Mouse (Mus musculus) testis, adult 10 weeks (tissue): ENCODE measurements around the gene Tvp23b. TPM values are rescaled to one million over a fixed set of nuclear protein-coding genes. Genes with fewer than 3 reads are reported as not detected.

ENCODE experiments used
- polyA plus RNA-seq: library from polyadenylated mRNA; stranded (reverse); fragments of 350-450 nt; fragmentation: Illumina TruSeq; extraction: RNeasy Lipid Tissue Mini Kit (QIAGEN cat#74804); gene quantifications from one replicate; pipeline ENCODE4 v1.2.3, GENCODE M21; 2014; ENCODE audit warnings: low read depth, low replicate concordance

Gene Tvp23b
- polyA plus RNA-seq, result 43.3 TPM

DNA sequence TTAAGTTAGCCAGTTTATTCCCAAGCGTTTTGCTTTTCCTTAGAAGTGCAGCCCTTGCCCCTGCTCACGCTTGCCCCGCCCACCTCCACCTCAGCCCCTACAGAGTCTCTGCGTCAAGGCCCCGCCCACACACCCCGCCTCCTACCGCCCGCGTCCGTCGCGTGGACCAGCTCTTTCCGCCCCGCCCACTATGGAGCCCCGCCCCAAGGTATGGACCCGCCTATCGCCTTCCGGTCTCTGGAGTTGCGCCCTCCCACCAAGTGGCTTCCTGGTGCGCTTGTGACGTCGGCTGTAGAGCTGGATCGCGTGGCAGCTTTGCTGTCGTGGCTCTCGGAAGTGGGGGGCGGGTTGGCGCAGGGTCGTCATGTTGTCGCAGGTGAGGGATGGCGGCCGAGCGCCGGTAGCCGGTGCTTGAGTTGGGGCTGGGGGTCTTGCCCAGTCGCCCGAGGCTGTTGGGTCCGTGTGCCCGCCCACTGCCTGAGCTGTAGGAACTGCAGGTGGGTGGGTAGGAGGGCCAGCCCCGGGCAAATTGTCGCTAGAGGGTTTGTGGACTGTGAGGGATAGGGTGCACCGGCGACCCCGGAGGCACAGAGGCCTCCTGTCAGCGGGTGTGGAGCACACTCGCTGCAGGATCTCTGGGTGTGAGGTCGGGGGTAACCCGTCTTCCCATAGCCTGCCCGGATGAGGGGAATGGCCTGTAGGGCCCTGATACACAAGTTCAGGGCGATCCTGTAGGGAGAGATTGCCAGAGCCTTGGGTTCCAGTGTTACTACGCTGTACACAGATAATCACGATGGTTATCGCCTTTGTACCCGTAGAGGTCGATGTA lies at the start of gene Tvp23b:
Gene Tvp23b, plus strand, starts transcription at position 236 of the 829 bp plus-strand sequence.

DNA sequence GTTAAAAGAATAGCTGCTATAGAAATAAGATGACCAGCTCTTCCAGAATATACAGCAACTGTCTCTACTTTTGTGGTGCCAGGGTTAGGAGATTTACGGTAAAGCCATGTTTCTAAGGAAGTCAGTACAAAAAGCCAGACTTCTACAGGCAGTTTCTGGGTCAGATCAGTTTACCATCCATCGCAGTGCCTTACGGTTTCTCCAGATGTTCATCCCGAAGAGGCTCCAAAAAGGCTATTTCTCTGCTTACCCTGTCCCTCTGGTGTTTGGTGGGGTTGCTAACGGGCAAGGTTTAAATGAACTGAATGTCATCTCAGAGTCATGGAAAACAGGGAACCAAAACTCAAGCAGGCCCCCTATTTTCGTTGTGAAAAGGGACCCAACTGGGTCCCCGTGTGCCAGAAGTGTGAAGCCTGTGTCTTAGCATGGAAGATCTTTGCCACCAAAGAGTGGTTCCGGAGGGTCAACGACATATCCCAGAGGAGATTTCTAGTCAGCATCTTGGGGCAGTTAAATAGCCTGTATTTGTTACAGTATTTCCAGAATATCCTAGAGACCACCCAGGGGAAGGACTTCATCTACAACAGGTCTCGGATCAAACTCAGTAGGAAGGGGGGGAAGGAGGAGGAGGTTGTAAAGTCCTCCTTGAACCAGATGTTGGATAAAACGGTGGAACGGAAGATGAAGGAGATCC lies 32.1 kb upstream of the Tvp23b start, which contains the start of gene Fbxw10:
Gene Fbxw10, plus strand, starts transcription at position 109 of the 694 bp plus-strand sequence.

DNA sequence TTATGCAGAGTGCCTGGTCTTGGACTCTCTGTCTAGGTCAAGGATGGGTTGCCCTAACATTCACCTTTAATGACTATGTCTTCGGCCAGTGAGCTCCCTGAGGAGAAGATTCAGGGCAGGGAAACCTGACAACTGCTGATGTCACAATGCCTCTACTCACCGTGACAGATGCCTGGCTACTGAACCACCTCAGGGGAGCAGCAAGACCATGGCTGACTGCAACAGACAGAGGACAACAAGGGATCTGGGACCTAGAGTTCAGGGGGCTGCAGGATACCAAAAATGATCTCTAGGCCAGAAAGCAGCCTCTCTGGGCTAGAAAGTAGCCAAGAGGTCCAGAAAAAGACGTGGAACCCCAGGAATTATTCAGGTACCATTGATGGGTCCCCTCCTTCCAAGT lies 71.8 kb downstream of the Tvp23b start, which contains the start of gene Cdrt4:
Gene Cdrt4, plus strand, starts transcription at position 182 of the 400 bp plus-strand sequence.

Other genes with a start within 250 kb of the Tvp23b start
- gene Lrrc75a, start 230.9 kb upstream of the Tvp23b start, polyA plus RNA-seq, result 7.3 TPM
- gene Mmgt2, start 230.8 kb upstream of the Tvp23b start, polyA plus RNA-seq, result 2.9 TPM
- gene Zfp287, start 147.6 kb upstream of the Tvp23b start, polyA plus RNA-seq, result 6.9 TPM
- gene Gm10428, start 126.4 kb upstream of the Tvp23b start, polyA plus RNA-seq, result not detected
- 44.9 TPM for gene Zfp286, start 90.0 kb upstream of the Tvp23b start, polyA plus RNA-seq
- gene Trim16, start 59.2 kb upstream of the Tvp23b start, polyA plus RNA-seq, result 0.08 TPM
- gene Fbxw10, start 32.4 kb upstream of the Tvp23b start, polyA plus RNA-seq, result 212 TPM
- gene Cdrt4, start 71.7 kb downstream of the Tvp23b start, polyA plus RNA-seq, result 343 TPM
- 142 TPM for gene Tekt3, start 182.2 kb downstream of the Tvp23b start, polyA plus RNA-seq
- gene Pmp22, start 249.5 kb downstream of the Tvp23b start, polyA plus RNA-seq, result 9.7 TPM